Mouse (Mus musculus) left cerebral cortex, adult 8-10 months (tissue): Measurements from ENCODE around the gene Bbc3. TPM values are rescaled to one million over a fixed set of nuclear protein-coding genes. Genes with fewer than 3 reads are reported as not detected.

ENCODE experiments used
- total RNA-seq, 4 experiments: library from RNA; stranded (reverse); gene quantifications; 2 replicates each; pipeline ENCODE4 v1.2.4; 2022

The Bbc3 gene
- total RNA-seq, 4 experiments from 2014 or later: 9.2 to 15.8 (median 12.0) TPM

Other genes with a start within 250 kb of the Bbc3 start
- under 1 TPM; 0.59 to 0.81 (median 0.68) TPM for gene Zfp541, start 246.6 kb upstream of the Bbc3 start, total RNA-seq
- gene Napa, start 209.9 kb upstream of the Bbc3 start, total RNA-seq: 100 to 1,000 TPM; 256 to 282 (median 272) TPM
- 10 to 100 TPM; 41.8 to 46.6 (median 42.4) TPM for gene Kptn, start 188.5 kb upstream of the Bbc3 start, total RNA-seq
- 100 to 1,000 TPM; 210 to 222 (median 213) TPM for gene Slc8a2, start 178.6 kb upstream of the Bbc3 start, total RNA-seq
- 10 to 100 TPM; 42.6 to 48.9 (median 46.4) TPM for gene Meis3, start 133.3 kb upstream of the Bbc3 start, total RNA-seq
- gene Dhx34, start 86.4 kb upstream of the Bbc3 start, total RNA-seq: 10 to 100 TPM; 12.4 to 14.5 (median 13.4) TPM
- under 1 TPM; 0.30 to 0.67 (median 0.58) TPM for gene C5ar2, start 64.2 kb upstream of the Bbc3 start, total RNA-seq
- gene C5ar1, start 48.9 kb upstream of the Bbc3 start, total RNA-seq: 1 to 10 TPM in 2 of 4 experiments, under 1 TPM in 2; 0.46 to 3.4 (median 1.7) TPM
- 10 to 100 TPM; 34.6 to 36.9 (median 36.6) TPM for gene Inafm1, start 34.8 kb upstream of the Bbc3 start, total RNA-seq
- gene Ccdc9, start 21.6 kb upstream of the Bbc3 start, total RNA-seq: 100 to 1,000 TPM in 1 of 4 experiments, 10 to 100 TPM in 3; 80.6 to 105 (median 83.6) TPM
- gene Sae1, start 79.4 kb downstream of the Bbc3 start, total RNA-seq: 100 to 1,000 TPM in 3 of 4 experiments, 10 to 100 TPM in 1; 92.2 to 108 (median 105) TPM
- gene Zc3h4, start 92.5 kb downstream of the Bbc3 start, total RNA-seq: 10 to 100 TPM; 48.3 to 56.6 (median 52.4) TPM
- gene Tmem160, start 144.4 kb downstream of the Bbc3 start, total RNA-seq: 10 to 100 TPM; 53.3 to 81.3 (median 69.6) TPM
- 10 to 100 TPM in 2 of 4 experiments, 1 to 10 TPM in 2; 8.8 to 10.4 (median 9.9) TPM for gene Npas1, start 169.3 kb downstream of the Bbc3 start, total RNA-seq